Mouse (Mus musculus) spleen, embryonic (tissue): ENCODE data around the gene Tnfrsf13c.

Experiments
- CTCF ChIA-PET: fragments of 350-600 bp; sonication (Branson Sonifier 250); formaldehyde crosslinking; loops from one replicate; lab custom pipeline; 2022; lab: Charles Lee

Tnfrsf13c gene

GRCm38 (mm10) chr15:82186931-82187330 lies 37.2 kb downstream of the Tnfrsf13c start:
- CTCF ChIA-PET, result no interaction called here

- CTCF ChIA-PET, result interaction anchor here (0.7 kb wide), 1 partner anchor 1626 kb away, joined by 8 read pairs; no protein-coding TSS in a partner anchor
These were observed 38.0 kb downstream of the Tnfrsf13c start for GRCm38 (mm10) chr15:82186131-82186530.

GRCm38 (mm10) chr15:82185062-82185783 lies 38.9 kb downstream of the Tnfrsf13c start:
- CTCF ChIA-PET, result interaction anchor here (0.7 kb wide), 1 partner anchor 66 kb away, joined by 7 read pairs; no protein-coding TSS in a partner anchor

GRCm38 (mm10) chr15:82184656-82185055 lies 39.5 kb downstream of the Tnfrsf13c start:
- CTCF ChIA-PET, result no interaction called here

- CTCF ChIA-PET, result no interaction called here
These were observed 40.0 kb downstream of the Tnfrsf13c start for GRCm38 (mm10) chr15:82184183-82184582.

- CTCF ChIA-PET, result interaction anchor here (0.6 kb wide), 1 partner anchor 9 kb away, joined by 3 read pairs; no protein-coding TSS in a partner anchor
These were observed 40.6 kb downstream of the Tnfrsf13c start for GRCm38 (mm10) chr15:82183596-82183995.

GRCm38 (mm10) chr15:82182311-82182710 lies 41.9 kb downstream of the Tnfrsf13c start:
- CTCF ChIA-PET, result interaction anchor here (0.9 kb wide), 1 partner anchor 9 kb away, joined by 3 read pairs; no protein-coding TSS in a partner anchor

- CTCF ChIA-PET, result no interaction called here
These were observed 43.0 kb downstream of the Tnfrsf13c start for GRCm38 (mm10) chr15:82181131-82181530.

- CTCF ChIA-PET, result no interaction called here
These were observed 46.4 kb downstream of the Tnfrsf13c start for GRCm38 (mm10) chr15:82177743-82178290.

- CTCF ChIA-PET, result no interaction called here
These were observed 49.1 kb downstream of the Tnfrsf13c start for GRCm38 (mm10) chr15:82175091-82175490.

GRCm38 (mm10) chr15:82172648-82173047 lies 51.5 kb downstream of the Tnfrsf13c start:
- CTCF ChIA-PET, result interaction anchor here (0.6 kb wide), 1 partner anchor 40 kb away, joined by 5 read pairs; the partner anchor contains the start of gene Shisa8
